Mouse (Mus musculus): ENCODE measurements around the gene Supt3. TPM values are rescaled to one million over a fixed set of nuclear protein-coding genes. Genes with fewer than 3 reads are reported as not detected.

Gene Supt3
- polyA plus RNA-seq, 1 experiment from 2014 or later: 24.5 TPM

DNA sequence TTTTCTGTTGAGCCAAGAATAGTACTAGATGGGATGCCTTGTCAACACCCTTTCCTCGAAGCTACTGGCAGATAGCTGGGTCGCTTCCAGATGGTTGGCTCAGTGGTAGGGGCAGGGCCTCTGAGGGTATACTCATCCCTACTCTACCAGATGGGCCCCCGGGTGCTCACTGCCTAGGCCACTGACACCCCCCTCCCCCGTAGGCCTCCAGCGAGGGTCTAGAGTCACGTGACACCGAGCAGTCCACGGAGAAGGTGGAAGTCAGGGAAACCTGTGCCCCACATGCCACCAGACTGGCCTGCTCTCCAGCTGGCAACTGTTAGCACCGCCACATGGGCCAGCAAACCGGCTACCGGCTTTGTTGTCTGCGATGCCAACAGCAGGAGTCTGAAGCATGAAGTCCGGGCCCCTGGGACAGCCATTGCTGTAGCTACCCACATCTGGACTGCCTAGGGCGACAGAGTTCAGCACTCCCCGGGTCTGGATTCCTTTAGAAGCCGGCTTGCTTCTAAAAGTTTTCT lies 381.3 kb downstream of the Supt3 start:
- no peaks in the 10 kb centered on the region for H3K4me1 ChIP-seq
- H3K9ac ChIP-seq (replicated peaks): no peak overlapping the region
- 79% methylated on average over 16 of the region's 16 CpGs for WGBS
- no peak overlapping the region for H3K27ac ChIP-seq (replicated peaks)
- H3K4me2 ChIP-seq: no peak overlapping the region
- ATAC-seq (ENCODE audit: low FRiP score): no peak
- no peaks in the 10 kb centered on the region for H3K27me3 ChIP-seq (replicated peaks)
- H3K4me3 ChIP-seq (replicated peaks): no peak overlapping the region
- no peaks in the 10 kb centered on the region for H3K36me3 ChIP-seq
- H3K9me3 ChIP-seq (replicated peaks): no peaks in the 10 kb centered on the region

DNA sequence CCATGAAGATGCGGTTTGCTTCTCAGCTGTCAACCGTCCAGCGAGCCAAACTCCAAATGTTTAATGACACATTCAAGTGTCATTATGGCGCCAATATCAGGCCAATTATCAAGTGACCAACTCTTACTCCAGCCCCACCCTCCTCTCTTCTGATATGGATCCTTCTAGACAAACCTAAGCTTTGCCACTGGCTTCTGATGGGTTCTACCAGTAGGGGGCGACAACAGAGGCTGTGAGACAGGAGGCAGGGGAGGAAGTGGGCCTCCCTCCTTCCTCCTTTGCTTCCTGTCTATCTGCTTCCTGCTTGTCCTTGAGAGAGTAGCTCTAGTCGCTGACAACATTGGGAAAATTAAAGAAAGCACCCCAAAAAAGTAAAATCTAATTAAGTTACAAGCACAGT lies 383.7 kb downstream of the Supt3 start:
- ATAC-seq (ENCODE audit: low FRiP score): no peak
- H3K36me3 ChIP-seq: no peaks in the 10 kb centered on the region
- no peak overlapping the region for H3K4me3 ChIP-seq (replicated peaks)
- H3K4me2 ChIP-seq: no peak overlapping the region
- no peak overlapping the region for H3K27ac ChIP-seq (replicated peaks)
- H3K27me3 ChIP-seq (replicated peaks): no peaks in the 10 kb centered on the region
- WGBS: 93% methylated on average over 6 of the region's 6 CpGs
- H3K9me3 ChIP-seq (replicated peaks): no peaks in the 10 kb centered on the region
- H3K9ac ChIP-seq (replicated peaks): no peak overlapping the region
- H3K4me1 ChIP-seq: peaks cover 5% of the 10 kb centered on the region

DNA sequence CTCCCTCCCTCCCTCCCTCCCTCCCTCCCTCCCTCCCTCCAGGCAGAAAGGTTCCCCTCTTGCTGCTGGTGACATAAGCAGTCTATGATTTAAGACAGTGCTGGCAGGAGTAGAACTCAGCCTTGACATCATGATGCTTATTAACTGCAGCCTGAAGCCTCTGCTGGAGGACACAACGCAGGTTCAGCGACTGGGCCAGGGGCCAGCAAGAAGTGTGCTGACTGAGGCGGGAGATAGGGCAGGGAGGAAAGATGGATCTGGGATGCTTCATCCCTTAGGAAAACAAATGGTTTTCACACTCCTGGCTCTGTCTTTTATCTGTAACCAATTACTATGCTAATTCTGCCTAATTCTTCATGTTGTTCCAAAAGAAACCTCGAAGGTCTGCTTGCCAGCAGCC lies 388.8 kb downstream of the Supt3 start:
- Histone ChIP-seq H3K27me3 (replicated peaks) (no peaks in the 10 kb centered on the region), H3K4me3 (replicated peaks) (no peak overlapping the region), H3K9ac (replicated peaks) (no peak overlapping the region), H3K4me2 (no peak overlapping the region), H3K4me1 (peaks cover 18% of the 10 kb centered on the region), H3K9me3 (replicated peaks) (no peaks in the 10 kb centered on the region), H3K27ac (replicated peaks) (0 out of 2 replicates have a peak overlapping the region, but pooled peaks have one; percentile 1), H3K36me3 (no peaks in the 10 kb centered on the region)
- 15% methylated on average over 4 of the region's 4 CpGs for WGBS
- ATAC-seq (ENCODE audit: low FRiP score): peak; percentile 9; the same call in 1 of the 2 replicates

Other genes with a start within 250 kb of the Supt3 start
- gene Runx2, start 37.6 kb downstream of the Supt3 start, polyA plus RNA-seq (2015; fragmentation: Nextera tagmentation; extraction: Ambion mirVana): 0.68 and 1.3 TPM in 2 replicates

All from neural tube, embryonic 15.5 days (tissue).